Mouse (Mus musculus) limb, embryonic 10.5 days (tissue): ENCODE results near the gene Atp8b5. TPM values are rescaled to one million over a fixed set of nuclear protein-coding genes. Genes with fewer than 3 reads are reported as not detected.

Experiments used
- DNase-seq: peaks from one replicate; pipeline ENCODE4 v3.0.0-alpha.2; 2017; ENCODE audit warnings: low spot score
- H3K27ac ChIP-seq: fragments of 300-500 bp; sonication (generic); 2 replicates; pipeline ENCODE4 v1.5.1; 2016; ENCODE audit warnings: mild to moderate bottlenecking
- H3K27me3 ChIP-seq: fragments of 300-500 bp; sonication (generic); 2 replicates; pipeline ENCODE4 v1.6.1; 2016; ENCODE audit warnings: low read depth, mild to moderate bottlenecking; ENCODE audit not compliant: poor library complexity, severe bottlenecking
- H3K36me3 ChIP-seq: fragments of 300-500 bp; sonication (generic); 2 replicates; pipeline ENCODE4 v1.6.1; 2016; ENCODE audit warnings: mild to moderate bottlenecking, moderate library complexity
- H3K4me1 ChIP-seq: fragments of 300-500 bp; sonication (generic); 2 replicates; pipeline ENCODE4 v1.6.1; 2016
- H3K4me3 ChIP-seq: fragments of 300-500 bp; sonication (generic); 2 replicates; pipeline ENCODE4 v1.5.1; 2016; ENCODE audit warnings: mild to moderate bottlenecking, moderate library complexity
- H3K9me3 ChIP-seq: fragments of 300-500 bp; sonication (generic); replicated peaks from 2 replicates; pipeline ENCODE4 v1.6.1; 2016; ENCODE audit warnings: mild to moderate bottlenecking
- WGBS: fragments of 180-500 bp; shearing (Covaris S2); methylation state at CpG from one replicate; pipeline ENCODE4 v1.1.7; 2016; 5-methylcytosine and 5-hydroxymethylcytosine counted together
- polyA plus RNA-seq: library from polyadenylated mRNA; unstranded; fragments of >200 nt; fragmentation: Nextera tagmentation; extraction: Ambion mirVana; gene quantifications from 2 replicates; pipeline ENCODE4 v1.2.1, GENCODE M21; 2016

Atp8b5 gene
- polyA plus RNA-seq, result 0.14 and 0.45 TPM in 2 replicates

DNA sequence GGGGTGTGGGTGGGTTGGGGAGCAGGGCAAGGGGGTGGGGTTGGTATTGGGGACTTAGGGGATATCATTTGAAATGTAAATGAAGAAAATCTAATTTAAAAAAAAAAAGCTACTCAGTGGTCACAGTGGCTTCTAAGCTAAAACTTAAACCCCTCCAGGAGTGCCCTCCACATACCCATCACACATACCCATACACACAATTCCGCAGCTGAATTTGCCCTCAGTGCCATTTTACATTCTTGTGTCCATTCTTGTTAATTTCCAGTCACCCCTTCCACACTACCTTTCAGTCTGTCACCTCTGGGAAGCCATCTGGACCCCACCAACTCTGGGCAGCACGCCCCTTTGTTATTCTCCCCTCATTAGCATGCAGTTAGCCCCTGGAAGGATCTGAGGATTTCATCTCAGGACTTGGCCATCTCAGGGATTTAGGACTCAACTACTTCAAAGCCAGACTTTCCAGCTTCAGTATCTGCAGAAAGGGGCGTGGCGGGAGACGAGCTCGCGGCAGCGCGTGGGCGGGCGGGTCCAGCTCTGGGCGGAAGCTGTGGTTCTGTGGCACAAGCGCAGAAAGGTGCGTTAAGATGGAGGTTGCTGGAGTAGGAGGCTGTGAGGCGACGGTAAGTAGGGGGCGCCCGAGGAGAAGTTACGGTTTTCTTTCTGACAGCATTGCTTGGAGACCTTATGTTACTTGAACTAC lies at the start of gene Atp8b5:
Gene Atp8b5 (plus strand): TSS at position 537 of the 700 bp plus-strand sequence.
- peak within 1 kb of the TSS; percentile 56 for H3K4me3 ChIP-seq
- no peaks in the 10 kb centered on the region for H3K9me3 ChIP-seq
- peak within 1 kb of the TSS; percentile 82 for H3K27ac ChIP-seq
- 2% methylated on average over 19 of the region's 19 CpGs for WGBS
- DNase-seq, result peak; percentile 84
- H3K27me3 ChIP-seq, result no peaks in the 10 kb centered on the region
- H3K36me3 ChIP-seq, result no peaks in the 10 kb centered on the region
- peaks cover 9% of the 10 kb centered on the region for H3K4me1 ChIP-seq

DNA sequence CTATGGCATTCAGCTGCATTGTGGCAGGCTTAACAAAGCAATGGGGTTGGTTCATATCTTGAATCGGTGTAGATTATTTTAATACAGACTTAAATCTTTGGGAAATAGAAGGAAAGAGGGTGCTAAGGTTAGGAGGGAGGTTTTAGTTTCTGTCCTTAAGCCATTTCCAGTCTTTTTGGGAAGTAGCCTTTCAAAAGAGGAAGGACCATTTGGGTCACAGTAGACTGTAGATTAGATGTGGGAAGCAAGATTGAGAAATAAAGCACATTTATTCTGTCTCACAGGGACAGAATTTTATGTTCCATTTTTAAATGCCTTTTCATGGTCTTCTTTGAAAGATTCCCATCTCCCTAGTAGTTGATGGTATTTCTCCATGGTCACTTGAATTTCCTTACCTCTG lies 49.0 kb upstream of the Atp8b5 start:
- H3K27ac ChIP-seq, result no peak overlapping the region
- 98% methylated on average over 1 of the region's 1 CpGs for WGBS
- H3K4me3 ChIP-seq, result no peak overlapping the region
- H3K36me3 ChIP-seq, result no peaks in the 10 kb centered on the region
- no peak for DNase-seq
- H3K4me1 ChIP-seq, result no peaks in the 10 kb centered on the region
- no peaks in the 10 kb centered on the region for H3K9me3 ChIP-seq
- no peaks in the 10 kb centered on the region for H3K27me3 ChIP-seq

- H3K27ac ChIP-seq, result no peak overlapping the region
- H3K4me1 ChIP-seq, result no peaks in the 10 kb centered on the region
Observed at GRCm38 (mm10) chr4:43231821-43232220, 35.1 kb upstream of the Atp8b5 start.

GRCm38 (mm10) chr4:43232985-43233384 lies 34.0 kb upstream of the Atp8b5 start:
- DNase-seq, result no peak
- H3K27ac ChIP-seq, result no peak overlapping the region
- no peaks in the 10 kb centered on the region for H3K9me3 ChIP-seq
- WGBS, result 79% methylated on average over 1 of the region's 1 CpGs
- H3K36me3 ChIP-seq, result no peaks in the 10 kb centered on the region
- H3K4me1 ChIP-seq, result no peaks in the 10 kb centered on the region
- H3K27me3 ChIP-seq, result no peaks in the 10 kb centered on the region
- no peak overlapping the region for H3K4me3 ChIP-seq

More at GRCm38 (mm10) chr4:43231821-43232220, 35.1 kb upstream of the Atp8b5 start:
- Histone ChIP-seq H3K36me3 (no peaks in the 10 kb centered on the region), H3K9me3 (no peaks in the 10 kb centered on the region), H3K4me3 (no peak overlapping the region), H3K27me3 (no peaks in the 10 kb centered on the region)
- WGBS, result 96% methylated on average over 3 of the region's 3 CpGs
- no peak for DNase-seq

GRCm38 (mm10) chr4:43233489-43233888 lies 33.5 kb upstream of the Atp8b5 start:
- Histone ChIP-seq H3K4me3 (no peak overlapping the region), H3K27me3 (no peaks in the 10 kb centered on the region), H3K9me3 (no peaks in the 10 kb centered on the region), H3K27ac (no peak overlapping the region), H3K36me3 (no peaks in the 10 kb centered on the region), H3K4me1 (no peaks in the 10 kb centered on the region)
- 84% methylated on average over 6 of the region's 6 CpGs for WGBS
- no peak for DNase-seq

- H3K9me3 ChIP-seq, result no peaks in the 10 kb centered on the region
- peaks cover 3% of the 10 kb centered on the region; the same call in 1 of the 2 replicates for H3K4me1 ChIP-seq
- H3K27me3 ChIP-seq, result no peaks in the 10 kb centered on the region
- WGBS, result 89% methylated on average over 9 of the region's 9 CpGs
- H3K4me3 ChIP-seq, result no peak overlapping the region
- no peak for DNase-seq
- H3K36me3 ChIP-seq, result no peaks in the 10 kb centered on the region
- no peak overlapping the region for H3K27ac ChIP-seq
Observed at GRCm38 (mm10) chr4:43236898-43237297, 30.1 kb upstream of the Atp8b5 start.

DNA sequence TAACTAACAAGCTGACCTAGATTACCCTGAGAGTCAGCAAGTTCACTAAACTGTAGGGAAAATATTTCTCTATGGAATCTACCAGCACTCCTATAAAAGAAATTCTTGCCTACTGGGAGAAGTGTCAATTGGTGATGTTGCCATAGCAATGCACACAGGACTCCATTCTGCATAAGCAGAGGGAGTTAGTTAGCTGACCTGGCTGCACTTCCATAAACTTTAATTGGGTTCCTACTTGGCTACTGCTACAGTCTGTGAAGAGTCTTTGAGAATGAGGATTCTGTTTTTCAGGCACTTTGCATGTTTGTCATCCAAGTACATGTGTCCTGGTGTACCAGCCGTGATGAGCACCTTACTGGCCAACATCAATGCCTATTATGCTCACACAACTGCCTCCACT lies 26.2 kb upstream of the Atp8b5 start:
- 81% methylated on average over 1 of the region's 1 CpGs for whole genome bisulfite sequencing

GRCm38 (mm10) chr4:43244022-43244421 lies 22.9 kb upstream of the Atp8b5 start:
- no peaks in the 10 kb centered on the region for H3K27me3 ChIP-seq
- H3K4me1 ChIP-seq, result peaks cover 8% of the 10 kb centered on the region
- 55% methylated on average over 2 of the region's 2 CpGs for WGBS
- H3K4me3 ChIP-seq, result no peak overlapping the region
- H3K36me3 ChIP-seq, result no peaks in the 10 kb centered on the region
- no peaks in the 10 kb centered on the region for H3K9me3 ChIP-seq
- H3K27ac ChIP-seq, result no peak overlapping the region
- DNase-seq, result no peak

More for the DNA sequence above, 26.2 kb upstream of the Atp8b5 start:
- Histone ChIP-seq H3K27me3 (no peaks in the 10 kb centered on the region), H3K9me3 (no peaks in the 10 kb centered on the region), H3K27ac (no peak overlapping the region), H3K4me1 (peaks cover 3% of the 10 kb centered on the region; the same call in 1 of the 2 replicates), H3K4me3 (no peak overlapping the region), H3K36me3 (no peaks in the 10 kb centered on the region)
- no peak for DNase-seq

- H3K27ac ChIP-seq, result no peak overlapping the region
- 88% methylated on average over 4 of the region's 4 CpGs for WGBS
- no peaks in the 10 kb centered on the region for H3K36me3 ChIP-seq
- H3K27me3 ChIP-seq, result no peaks in the 10 kb centered on the region
- H3K4me1 ChIP-seq, result peaks cover 7% of the 10 kb centered on the region
- no peaks in the 10 kb centered on the region for H3K9me3 ChIP-seq
- no peak for DNase-seq
- H3K4me3 ChIP-seq, result no peak overlapping the region
Observed at GRCm38 (mm10) chr4:43245776-43246175, 21.2 kb upstream of the Atp8b5 start.

DNA sequence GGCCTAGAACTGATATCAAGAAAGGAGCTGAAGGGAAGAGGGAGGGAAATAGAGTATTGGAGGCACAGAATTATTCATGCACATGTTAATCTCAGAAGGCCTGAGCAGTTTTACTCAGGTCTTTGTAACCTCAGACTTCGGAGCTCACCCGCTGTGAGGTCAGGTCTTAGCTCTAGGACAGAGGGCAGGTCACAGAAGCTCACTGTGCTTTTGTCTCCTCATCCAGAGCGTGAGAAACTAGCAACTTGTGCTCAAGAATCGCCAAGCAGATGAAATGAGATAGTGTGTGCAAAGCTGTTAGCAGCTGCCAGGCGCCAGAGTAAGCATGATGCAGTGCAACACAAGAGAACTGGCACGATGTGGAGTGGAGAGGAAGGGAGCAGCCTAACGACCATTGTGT lies 18.9 kb upstream of the Atp8b5 start:
- Histone ChIP-seq H3K27ac (no peak overlapping the region), H3K4me3 (no peak overlapping the region), H3K4me1 (peaks cover 4% of the 10 kb centered on the region; the same call in 1 of the 2 replicates), H3K27me3 (no peaks in the 10 kb centered on the region), H3K36me3 (no peaks in the 10 kb centered on the region), H3K9me3 (no peaks in the 10 kb centered on the region)
- WGBS, result 75% methylated on average over 7 of the region's 7 CpGs
- no peak for DNase-seq

GRCm38 (mm10) chr4:43248909-43249308 lies 18.1 kb upstream of the Atp8b5 start:
- Histone ChIP-seq H3K27me3 (no peaks in the 10 kb centered on the region), H3K36me3 (no peaks in the 10 kb centered on the region), H3K4me1 (peaks cover 4% of the 10 kb centered on the region; the same call in 1 of the 2 replicates), H3K4me3 (no peak overlapping the region), H3K9me3 (no peaks in the 10 kb centered on the region), H3K27ac (no peak overlapping the region)
- DNase-seq, result no peak
- WGBS, result 82% methylated on average over 2 of the region's 2 CpGs

DNA sequence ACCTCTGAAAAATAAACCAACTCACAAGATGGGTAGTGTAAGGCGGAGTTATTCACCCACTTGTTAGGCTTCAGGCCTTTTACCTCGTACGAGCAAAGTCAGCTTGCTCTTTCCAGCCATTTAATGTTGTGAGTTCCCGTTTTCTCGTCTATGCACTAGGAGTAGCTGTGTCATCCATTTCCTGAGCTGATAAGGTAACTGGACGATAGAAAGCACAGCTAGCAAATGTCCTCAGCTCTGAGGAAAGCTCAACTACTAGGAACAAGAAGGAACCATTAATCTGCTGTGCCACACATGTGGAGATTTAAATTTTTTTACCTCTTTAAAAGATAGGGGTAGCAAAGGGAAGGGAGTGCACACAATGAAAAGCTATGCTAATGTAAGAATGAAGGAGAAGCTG lies 15.7 kb upstream of the Atp8b5 start:
- no peak for DNase-seq
- no peaks in the 10 kb centered on the region for H3K36me3 ChIP-seq
- no peak overlapping the region for H3K27ac ChIP-seq
- H3K9me3 ChIP-seq, result no peaks in the 10 kb centered on the region
- H3K4me3 ChIP-seq, result no peak overlapping the region
- H3K27me3 ChIP-seq, result no peaks in the 10 kb centered on the region
- peaks cover 4% of the 10 kb centered on the region; the same call in 1 of the 2 replicates for H3K4me1 ChIP-seq
- 80% methylated on average over 6 of the region's 6 CpGs for WGBS

DNA sequence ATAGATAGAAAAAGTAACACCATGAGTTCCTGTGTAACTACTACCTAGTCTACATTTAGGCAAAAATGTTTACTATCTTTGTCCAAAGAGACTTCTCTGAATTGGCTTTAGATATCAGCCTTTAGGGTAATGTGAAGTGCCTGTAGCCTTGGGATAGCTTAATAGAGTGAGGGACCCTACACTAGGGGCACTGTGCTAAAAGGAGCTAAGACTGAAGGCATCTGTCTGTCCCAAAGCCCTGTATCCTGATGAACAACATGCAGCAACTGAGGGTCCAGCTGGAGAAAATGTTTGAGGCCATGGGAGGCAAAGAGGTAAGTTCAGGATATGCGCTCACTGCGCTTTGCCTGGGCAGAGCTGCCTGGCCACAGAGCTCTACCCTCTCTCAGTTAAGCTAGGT lies 9.9 kb upstream of the Atp8b5 start:
- DNase-seq, result no peak
- Histone ChIP-seq H3K27me3 (no peaks in the 10 kb centered on the region), H3K4me1 (peaks cover 20% of the 10 kb centered on the region), H3K4me3 (no peak overlapping the region), H3K27ac (no peak overlapping the region), H3K36me3 (no peaks in the 10 kb centered on the region), H3K9me3 (no peaks in the 10 kb centered on the region)
- WGBS, result 87% methylated on average over 2 of the region's 2 CpGs
